Mouse (Mus musculus) spleen, adult 2 months (tissue): ENCODE data around the gene Gpsm2. TPM values are rescaled to one million over a fixed set of nuclear protein-coding genes. Genes with fewer than 3 reads are reported as not detected.
"Not testable (repeated sequence)": the region's sequence is repeated elsewhere in the genome, so short reads cannot be mapped to it uniquely, and the experiment has no call there.

Experiments
- DNase-seq, 2 experiments: peaks; one replicate each; pipeline versions ENCODE4 v3.0.0 to v3.0.0-alpha.2; 2012 to 2021; ENCODE audit warnings: low spot score in 2 of 2, low read depth in 1 of 2
- H3K27ac ChIP-seq: fragments of 200-500 bp; 2 replicates; pipeline ENCODE4 v1.5.1; 2012; ENCODE audit warnings: low read length, inconsistent platforms; ENCODE audit not compliant: insufficient read depth
- H3K27me3 ChIP-seq: fragments of 200-500 bp; 2 replicates; pipeline ENCODE4 v1.6.1; 2012; ENCODE audit warnings: mild to moderate bottlenecking, moderate library complexity, low read length, inconsistent platforms; ENCODE audit not compliant: control insufficient read depth, insufficient read depth
- H3K36me3 ChIP-seq: fragments of 200-500 bp; 2 replicates; pipeline ENCODE4 v1.6.1; 2012; ENCODE audit warnings: mild to moderate bottlenecking, low read length, inconsistent platforms; ENCODE audit not compliant: control insufficient read depth, insufficient read depth
- H3K4me1 ChIP-seq: fragments of 200-500 bp; 2 replicates; pipeline ENCODE4 v1.6.1; 2011; ENCODE audit warnings: inconsistent platforms; ENCODE audit not compliant: control insufficient read depth, insufficient read depth, insufficient read length
- H3K4me3 ChIP-seq: fragments of 200-500 bp; 2 replicates; pipeline ENCODE4 v1.5.1; 2011; ENCODE audit warnings: mild to moderate bottlenecking, inconsistent platforms; ENCODE audit not compliant: insufficient read depth, insufficient read length; ENCODE audit errors: extremely low read depth
- CTCF ChIP-seq: fragments of 200-500 bp; IDR thresholded peaks from 2 replicates; pipeline ENCODE4 v1.5.1; 2011; ENCODE audit warnings: mild to moderate bottlenecking, inconsistent platforms; ENCODE audit not compliant: insufficient read depth, insufficient read length, insufficient replicate concordance; ENCODE audit errors: extremely low read depth
- POLR2A ChIP-seq: fragments of 200-500 bp; IDR thresholded peaks from 2 replicates; pipeline ENCODE4 v1.6.1; 2011; ENCODE audit warnings: low read depth, low read length, inconsistent platforms
- WGBS: fragments of 180-500 bp; shearing (Covaris S2); methylation state at CpG from one replicate; pipeline ENCODE4 v1.1.7; 2018; 5-methylcytosine and 5-hydroxymethylcytosine counted together
- polyA plus RNA-seq: library from polyadenylated mRNA; depleted of rRNA; stranded (reverse); fragments of >200 nt; gene quantifications from 2 replicates; pipeline ENCODE4 v1.2.3, GENCODE M21; 2012

Gene Gpsm2
- polyA plus RNA-seq, 1 experiment = 2.5 TPM

DNA sequence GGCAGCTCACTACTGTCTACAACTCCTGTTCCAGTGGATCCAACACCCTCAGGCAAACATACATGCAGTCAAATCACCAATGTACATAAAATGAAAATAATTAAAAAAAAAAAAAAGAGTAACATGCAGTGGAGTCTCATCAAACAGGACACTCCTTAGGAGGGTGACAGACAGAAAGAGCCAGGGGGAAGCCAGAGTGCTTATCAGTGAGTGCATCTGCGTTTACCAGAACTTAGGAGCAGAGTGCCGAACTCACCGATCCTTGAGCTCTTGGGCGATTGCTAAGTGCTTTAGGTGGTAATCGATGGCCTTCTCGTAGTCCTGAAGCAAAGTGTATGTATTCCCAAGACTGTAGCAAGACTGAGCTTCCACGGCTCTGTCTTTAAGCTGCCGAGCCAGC is 23.4 kb downstream of the Gpsm2 start:
- Histone ChIP-seq H3K4me3 (no peak overlapping the region), H3K4me1 (no peaks in the 10 kb centered on the region), H3K27me3 (no peaks in the 10 kb centered on the region; the same call in 1 of the 2 replicates), H3K27ac (no peak overlapping the region), H3K36me3 (0 out of 2 replicates have a peak, but pooled peaks cover 1% of the 10 kb centered on the region)
- 96% methylated on average over 8 of the region's 8 CpGs for WGBS
- DNase-seq = no peak
- TF ChIP-seq POLR2A = no peak
- TF ChIP-seq CTCF = no peak

DNA sequence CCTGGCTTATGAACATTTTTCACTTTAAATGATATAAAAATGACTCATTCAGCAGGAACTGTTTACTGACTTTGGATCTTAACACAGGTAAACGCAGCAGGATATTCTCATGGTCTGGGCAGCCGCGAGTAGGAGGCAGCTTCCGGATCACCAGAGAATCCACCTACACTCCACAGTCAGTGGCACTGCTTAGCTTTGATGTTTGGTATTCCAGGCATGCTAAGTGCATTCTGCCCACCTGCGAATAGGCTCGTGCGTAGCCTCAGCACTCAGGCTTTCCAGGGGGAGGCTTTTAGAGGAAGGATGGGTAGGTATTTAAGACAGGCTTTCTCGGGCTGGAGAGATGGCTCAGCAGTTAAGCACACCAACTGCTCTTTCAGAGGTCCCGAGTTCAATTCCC is 27.8 kb downstream of the Gpsm2 start:
- Histone ChIP-seq H3K27me3 (no peaks in the 10 kb centered on the region), H3K4me3 (no peak overlapping the region), H3K36me3 (no peaks in the 10 kb centered on the region), H3K4me1 (no peaks in the 10 kb centered on the region), H3K27ac (no peak overlapping the region)
- no peak for DNase-seq
- TF ChIP-seq POLR2A (no peak), CTCF (no peak)
- whole genome bisulfite sequencing = 96% methylated on average over 9 of the region's 9 CpGs

DNA sequence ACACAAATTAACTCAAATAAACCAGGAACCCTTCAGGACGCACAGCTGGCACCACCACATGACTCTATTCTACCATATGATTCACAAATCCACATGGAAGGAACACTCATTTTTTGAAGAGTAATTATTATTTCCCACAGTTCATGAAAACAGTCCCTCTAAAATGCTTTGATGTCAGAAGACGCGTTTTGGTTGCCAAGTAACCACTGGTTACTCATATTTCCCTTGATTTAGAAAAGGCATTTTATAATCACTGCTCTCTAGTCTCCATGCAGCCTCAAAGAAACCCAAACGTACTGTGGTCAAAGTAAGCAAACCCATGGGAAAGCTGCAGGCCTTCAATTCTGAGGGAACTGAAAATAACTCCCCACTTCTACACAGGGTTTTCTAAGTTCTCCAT is 32.1 kb downstream of the Gpsm2 start:
- H3K27me3 ChIP-seq = no peaks in the 10 kb centered on the region
- H3K4me1 ChIP-seq = no peaks in the 10 kb centered on the region
- WGBS = 74% methylated on average over 4 of the region's 4 CpGs
- no peak for DNase-seq
- no peaks in the 10 kb centered on the region for H3K36me3 ChIP-seq
- no peak overlapping the region for H3K27ac ChIP-seq
- TF ChIP-seq CTCF = no peak
- TF ChIP-seq POLR2A = no peak
- no peak overlapping the region for H3K4me3 ChIP-seq

DNA sequence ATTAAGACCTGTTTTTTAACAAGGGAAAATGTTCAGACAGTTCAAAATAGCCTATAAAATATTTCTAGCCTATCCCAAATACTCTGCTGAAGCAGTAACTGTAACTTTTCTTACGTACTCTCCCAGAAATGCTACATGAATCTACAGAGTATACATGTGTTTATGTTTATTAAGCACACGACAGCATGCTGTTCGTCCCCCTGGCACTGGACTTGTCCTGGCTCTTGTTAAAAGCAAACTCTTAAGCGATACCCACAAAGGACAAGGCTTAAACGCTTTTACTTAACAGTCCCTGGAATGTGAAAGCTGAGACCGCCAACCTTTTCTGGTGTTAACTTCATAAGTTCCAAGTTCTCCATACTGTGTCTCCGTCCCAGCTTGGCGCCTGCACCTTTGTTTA is 32.7 kb downstream of the Gpsm2 start:
- H3K27ac ChIP-seq = no peak overlapping the region
- H3K4me1 ChIP-seq = no peaks in the 10 kb centered on the region
- H3K36me3 ChIP-seq = no peaks in the 10 kb centered on the region
- no peak overlapping the region for H3K4me3 ChIP-seq
- WGBS = 93% methylated on average over 8 of the region's 8 CpGs
- no peak for DNase-seq
- no peak for TF ChIP-seq POLR2A
- TF ChIP-seq CTCF = no peak
- no peaks in the 10 kb centered on the region for H3K27me3 ChIP-seq

DNA sequence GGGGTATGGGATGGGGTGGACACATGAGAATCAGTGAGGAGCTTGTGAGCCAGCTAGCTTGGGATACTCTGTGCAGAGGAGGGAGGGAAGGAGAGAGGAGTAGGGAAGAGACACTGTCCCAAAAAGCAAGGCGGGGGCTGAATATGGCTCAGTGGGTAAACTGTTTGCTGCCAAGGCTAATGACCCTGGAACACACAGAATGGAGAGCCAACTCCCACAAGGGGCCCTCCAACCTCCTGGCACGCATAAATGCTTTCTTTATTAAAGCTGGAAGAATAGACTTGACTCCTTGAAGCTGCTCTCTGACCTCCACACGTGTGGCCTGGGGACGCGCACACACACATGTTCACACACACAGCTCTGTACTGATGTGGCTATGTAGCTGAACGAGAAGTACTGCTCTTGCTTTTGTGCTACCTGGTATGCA is 33.1 kb downstream of the Gpsm2 start:
- no peak for DNase-seq
- no peaks in the 10 kb centered on the region for H3K36me3 ChIP-seq
- TF ChIP-seq POLR2A = no peak
- no peak for TF ChIP-seq CTCF
- H3K27me3 ChIP-seq = no peaks in the 10 kb centered on the region
- H3K4me3 ChIP-seq = no peak overlapping the region
- no peak overlapping the region for H3K27ac ChIP-seq
- no peaks in the 10 kb centered on the region for H3K4me1 ChIP-seq
- WGBS = 86% methylated on average over 6 of the region's 6 CpGs

DNA sequence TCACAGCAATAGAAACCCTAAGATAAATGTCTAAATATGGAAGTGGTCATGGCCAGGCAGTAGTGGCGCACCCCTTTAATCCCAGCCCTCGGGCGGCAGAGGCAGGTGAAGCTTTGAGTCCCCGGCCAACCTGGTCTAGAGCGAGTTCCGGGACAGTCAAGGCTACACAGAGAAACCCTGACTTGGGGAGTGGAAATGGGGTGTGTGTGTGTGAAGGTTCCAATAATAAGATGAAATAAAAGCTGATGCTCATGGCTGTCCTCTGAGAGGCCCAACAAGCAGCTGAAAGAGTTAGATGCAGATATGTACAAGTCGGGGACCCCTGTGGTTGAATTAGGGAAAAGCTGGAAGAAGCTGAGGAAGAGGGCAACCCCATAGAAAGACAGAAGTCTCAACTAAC is 36.4 kb downstream of the Gpsm2 start:
- DNase-seq = no peak
- TF ChIP-seq POLR2A (no peak), CTCF (no peak)
- H3K27me3 ChIP-seq = no peaks in the 10 kb centered on the region
- peaks cover 6% of the 10 kb centered on the region for H3K36me3 ChIP-seq
- no peak overlapping the region for H3K27ac ChIP-seq
- H3K4me1 ChIP-seq = no peaks in the 10 kb centered on the region
- no peak overlapping the region for H3K4me3 ChIP-seq
- 97% methylated on average over 7 of the region's 7 CpGs for WGBS

DNA sequence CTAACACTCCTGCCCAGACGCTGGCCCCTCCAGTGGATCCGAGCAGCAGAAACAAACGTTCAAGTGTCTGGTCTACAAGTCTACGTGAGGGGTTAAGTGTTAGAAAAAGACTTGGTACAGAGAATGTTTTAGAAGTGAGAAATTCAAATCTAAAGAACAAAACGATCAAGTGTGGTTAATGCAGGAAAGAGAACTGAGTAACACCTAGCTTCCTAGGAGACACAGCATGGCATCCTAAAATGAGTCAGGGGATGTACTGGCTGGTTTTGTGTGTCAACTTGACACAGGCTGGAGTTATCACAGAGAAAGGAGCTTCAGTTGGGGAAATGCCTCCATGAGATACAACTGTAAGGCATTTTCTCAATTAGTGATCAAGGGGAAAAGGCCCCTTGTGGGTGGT is 38.5 kb downstream of the Gpsm2 start:
- not testable (repeated sequence) for H3K4me1 ChIP-seq, DNase-seq, H3K4me3 ChIP-seq, H3K27ac ChIP-seq, H3K27me3 ChIP-seq
- WGBS = 89% methylated on average over 5 of the region's 5 CpGs
- peaks cover 15% of the 10 kb centered on the region for H3K36me3 ChIP-seq
